Mouse (Mus musculus) ovary, postnatal 10 days (tissue): ENCODE measurements around the gene Gjb6.
A peak's percentile ranks its signal among the peaks of the same experiment; 100 is the strongest.

Source experiments
- DNase-seq: peaks from one replicate; pipeline ENCODE4 v3.0.0; 2022; ENCODE audit warnings: low spot score

The Gjb6 gene

GRCm38 (mm10) chr14:57133161-57133661 is at the start of gene Gjb6:
Gjb6 (minus strand) TSS chr14:57133611.
- DNase-seq = no peak

- DNase-seq = no peak
Observed at GRCm38 (mm10) chr14:57165493-57165892, 32.1 kb upstream of the Gjb6 start.

GRCm38 (mm10) chr14:57161833-57162232 is 28.4 kb upstream of the Gjb6 start:
- no peak for DNase-seq

GRCm38 (mm10) chr14:57161201-57161600 is 27.8 kb upstream of the Gjb6 start:
- no peak for DNase-seq

GRCm38 (mm10) chr14:57154916-57155315 is 21.5 kb upstream of the Gjb6 start:
- DNase-seq = no peak

GRCm38 (mm10) chr14:57145741-57146140 is 12.3 kb upstream of the Gjb6 start:
- DNase-seq = no peak

GRCm38 (mm10) chr14:57135265-57135664 is 1.9 kb upstream of the Gjb6 start:
- no peak for DNase-seq

GRCm38 (mm10) chr14:57127383-57127782 is 6.0 kb downstream of the Gjb6 start:
- no peak for DNase-seq

- no peak for DNase-seq
Observed at GRCm38 (mm10) chr14:57122295-57122694, 11.1 kb downstream of the Gjb6 start.

- no peak for DNase-seq
Observed at GRCm38 (mm10) chr14:57115823-57116544, 17.4 kb downstream of the Gjb6 start, which contains the start of gene Gm4491. Gm4491 (minus strand) TSS chr14:57115883.

- no peak for DNase-seq
Observed at GRCm38 (mm10) chr14:57109194-57109593, 24.2 kb downstream of the Gjb6 start.

- no peak for DNase-seq
Observed at GRCm38 (mm10) chr14:57107916-57108315, 25.5 kb downstream of the Gjb6 start.

- no peak for DNase-seq
Observed at GRCm38 (mm10) chr14:57107091-57107490, 26.3 kb downstream of the Gjb6 start.

- DNase-seq = no peak
Observed at GRCm38 (mm10) chr14:57105721-57106120, 27.7 kb downstream of the Gjb6 start.

GRCm38 (mm10) chr14:57105111-57105510 is 28.3 kb downstream of the Gjb6 start:
- no peak for DNase-seq

- DNase-seq = peak; percentile 14
Observed at GRCm38 (mm10) chr14:57104106-57105023, 29.0 kb downstream of the Gjb6 start, which contains the start of gene Gjb2. Gjb2 (minus strand) TSS chr14:57104702.

GRCm38 (mm10) chr14:57103711-57104105 is 29.7 kb downstream of the Gjb6 start:
- no peak for DNase-seq

- no peak for DNase-seq
Observed at GRCm38 (mm10) chr14:57103121-57103520, 30.3 kb downstream of the Gjb6 start.

GRCm38 (mm10) chr14:57101623-57102022 is 31.8 kb downstream of the Gjb6 start:
- no peak for DNase-seq

- no peak for DNase-seq
Observed at GRCm38 (mm10) chr14:57095855-57096254, 37.6 kb downstream of the Gjb6 start.

- no peak for DNase-seq
Observed at GRCm38 (mm10) chr14:57093029-57093428, 40.4 kb downstream of the Gjb6 start.

GRCm38 (mm10) chr14:57090001-57090400 is 43.4 kb downstream of the Gjb6 start:
- DNase-seq = no peak

- DNase-seq = no peak
Observed at GRCm38 (mm10) chr14:57089107-57089506, 44.3 kb downstream of the Gjb6 start.
